Mouse (Mus musculus): ENCODE results near the gene Snapc4.

- TF ChIP-seq CTCF (IDR thresholded peaks at IDR 0.05; ENCODE audit: borderline replicate concordance, insufficient read depth, low read depth, low read length) (no peak), POLR2A (IDR thresholded peaks at IDR 0.05; ENCODE audit: borderline replicate concordance, insufficient read depth, low read length) (no peak)
Observed at GRCm38 (mm10) chr2:26403306-26403705, 22.9 kb upstream of the Snapc4 start.
